Mouse (Mus musculus): ENCODE measurements around the gene Lrpprc. TPM values are rescaled to one million over a fixed set of nuclear protein-coding genes. Genes with fewer than 3 reads are reported as not detected.
"Not testable (repeated sequence)": the region's sequence is repeated elsewhere in the genome, so short reads cannot be mapped to it uniquely, and the experiment has no call there.

The Lrpprc gene
- 42.1 and 52.3 TPM in 2 replicates for polyA plus RNA-seq (2015; fragmentation: Nextera tagmentation; extraction: Ambion mirVana)

DNA sequence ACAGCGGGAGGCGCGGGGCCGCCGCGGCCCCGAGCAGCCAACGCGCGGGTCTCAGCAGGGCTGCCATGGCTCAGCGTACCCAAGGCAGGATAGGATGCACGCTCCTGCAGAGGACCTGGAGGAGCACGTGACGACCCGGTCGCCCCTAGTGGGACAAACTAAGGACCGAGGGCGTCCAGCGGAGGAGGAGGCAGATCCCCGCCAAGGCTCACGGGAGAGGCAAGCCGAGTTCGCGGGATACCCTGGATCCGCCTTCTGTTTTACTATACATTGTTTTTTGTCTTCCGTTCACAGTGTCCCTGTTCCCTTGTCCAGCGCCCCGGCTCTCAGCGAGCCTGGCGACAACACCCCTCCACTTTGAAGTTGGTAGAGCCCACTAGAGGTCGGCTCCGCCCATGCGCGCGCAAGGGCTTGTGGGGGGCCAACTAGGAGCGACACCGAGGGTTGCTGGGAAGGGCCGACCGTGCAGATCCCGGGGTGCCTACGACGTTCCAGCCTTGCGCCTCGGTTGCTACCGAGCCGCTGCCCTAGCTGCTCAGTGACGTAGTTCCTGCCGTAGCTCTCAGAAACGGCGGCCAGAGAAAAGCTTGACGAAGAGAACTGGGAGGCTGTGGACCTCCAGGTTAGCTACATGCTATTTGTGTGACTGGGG, at the start of gene Lrpprc:
TSS of gene Lrpprc (minus strand) at position 343 of the 652 bp plus-strand sequence.
- under 1% methylated on average over 51 of the region's 51 CpGs for WGBS (ENCODE audit: insufficient replicate concordance)
- Histone ChIP-seq H3K4me1 (replicated peaks) (peaks cover 59% of the 10 kb centered on the region), H3K4me3 (replicated peaks) (peak within 1 kb of the TSS; percentile 96), H3K36me3 (peaks cover 23% of the 10 kb centered on the region), H3K4me2 (peak within 1 kb of the TSS; percentile 89), H3K27ac (peak within 1 kb of the TSS; percentile 89), H3K27me3 (no peaks in the 10 kb centered on the region), H3K9ac (peak within 1 kb of the TSS; percentile 91), H3K9me3 (replicated peaks) (no peaks in the 10 kb centered on the region)
- peak; percentile 95 for ATAC-seq (ENCODE audit: low read depth)
- peak; percentile 91 for DNase-seq

DNA sequence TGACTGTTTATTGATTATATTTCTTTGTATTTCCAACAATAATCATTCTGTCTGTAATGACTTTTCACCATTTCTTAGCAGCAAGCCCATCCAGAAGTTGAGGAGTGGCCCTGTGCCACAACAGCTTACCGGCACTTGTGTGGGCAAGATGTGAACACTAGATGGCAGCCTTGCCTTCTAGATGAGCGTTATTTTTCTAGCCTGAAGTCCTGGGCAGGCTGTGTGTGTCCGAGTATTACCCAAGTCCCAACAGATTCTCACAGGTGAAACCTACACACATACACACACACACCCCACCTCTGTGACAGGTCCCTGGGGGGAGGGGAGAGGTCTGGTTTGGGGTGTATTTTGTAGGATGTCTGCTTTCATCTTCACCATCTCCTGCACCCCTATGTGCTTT, 47.2 kb upstream of the Lrpprc start:
- no peaks in the 10 kb centered on the region for H3K4me1 ChIP-seq (replicated peaks)
- no peak overlapping the region for H3K4me2 ChIP-seq
- H3K4me3 ChIP-seq (replicated peaks), result no peak overlapping the region
- H3K9me3 ChIP-seq (replicated peaks), result no peaks in the 10 kb centered on the region
- no peaks in the 10 kb centered on the region for H3K36me3 ChIP-seq
- H3K27me3 ChIP-seq, result no peaks in the 10 kb centered on the region
- H3K9ac ChIP-seq, result no peak overlapping the region
- 3% methylated on average over 3 of the region's 3 CpGs for WGBS (ENCODE audit: insufficient replicate concordance)
- DNase-seq, result peak; percentile 26
- H3K27ac ChIP-seq, result no peak overlapping the region
- ATAC-seq (ENCODE audit: low read depth), result no peak

DNA sequence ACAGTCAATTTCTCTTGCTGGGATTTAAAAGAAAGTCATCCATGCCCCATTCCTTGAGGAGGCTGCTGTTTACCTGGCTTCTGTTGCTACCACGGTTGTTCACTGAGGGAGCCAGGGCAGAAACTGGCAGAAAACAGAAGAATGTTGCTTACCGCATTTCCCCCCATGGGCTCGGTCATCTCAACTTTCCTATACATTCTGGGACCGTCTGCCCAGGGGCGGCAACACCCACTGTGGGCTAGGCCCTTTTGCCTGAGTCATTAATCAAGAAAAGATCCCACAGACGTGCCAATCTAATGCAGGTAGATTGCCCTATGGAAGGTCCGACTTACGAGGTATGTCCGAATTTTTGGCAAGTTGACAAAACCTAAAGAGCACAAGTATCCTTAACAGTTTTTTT, 44.7 kb upstream of the Lrpprc start:
- 70% methylated on average over 9 of the region's 9 CpGs for WGBS (ENCODE audit: insufficient replicate concordance)

DNA sequence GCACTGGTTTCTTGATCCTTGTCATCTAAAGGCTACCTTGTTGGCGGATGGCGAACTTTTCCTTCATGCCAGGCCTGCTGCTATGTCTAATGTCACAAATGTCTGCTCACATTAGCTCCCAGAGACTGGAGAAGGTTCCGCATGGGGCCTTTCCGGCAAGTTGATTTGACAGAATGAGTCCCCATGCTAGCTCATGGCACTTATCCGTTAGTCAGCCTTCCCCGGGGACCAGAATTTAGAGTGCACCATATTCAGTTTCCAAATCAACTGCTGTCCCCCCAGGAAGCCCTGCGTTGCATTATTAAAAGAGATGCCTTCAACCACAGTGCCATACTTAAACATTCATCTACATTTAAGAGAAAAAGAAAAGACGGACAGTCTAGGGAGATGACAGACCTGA, 41.8 kb upstream of the Lrpprc start:
- DNase-seq (no peak), ATAC-seq (ENCODE audit: low read depth) (no peak)
- WGBS (ENCODE audit: insufficient replicate concordance), result 69% methylated on average over 8 of the region's 8 CpGs

More for the DNA sequence above, 44.7 kb upstream of the Lrpprc start:
- Histone ChIP-seq H3K4me3 (replicated peaks) (no peak overlapping the region), H3K9ac (no peak overlapping the region), H3K27ac (no peak overlapping the region), H3K36me3 (no peaks in the 10 kb centered on the region), H3K4me1 (replicated peaks) (no peaks in the 10 kb centered on the region), H3K4me2 (no peak overlapping the region), H3K27me3 (0 out of 2 replicates have a peak, but pooled peaks cover 3% of the 10 kb centered on the region), H3K9me3 (replicated peaks) (no peaks in the 10 kb centered on the region)
- ATAC-seq (ENCODE audit: low read depth) (no peak), DNase-seq (no peak)

DNA sequence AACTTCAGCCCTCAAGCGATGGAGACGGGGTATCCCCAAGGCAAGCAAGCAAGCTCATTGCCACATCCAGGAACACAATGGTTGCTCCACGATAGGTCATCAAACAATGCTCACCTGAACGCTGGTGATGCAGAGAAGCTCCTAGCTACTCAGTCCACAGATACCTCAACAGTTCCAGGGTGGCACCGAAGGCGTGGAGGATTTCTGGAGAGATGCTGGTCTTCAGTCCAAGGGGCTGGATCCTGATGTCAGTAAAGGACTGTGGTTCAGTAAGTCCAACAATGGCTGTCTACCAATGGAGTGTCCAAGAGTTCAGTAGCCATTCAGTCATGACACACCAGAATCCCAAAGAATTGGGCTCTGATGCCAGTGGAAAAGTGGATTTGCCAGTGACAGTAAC, 37.7 kb upstream of the Lrpprc start:
- DNase-seq (no peak), ATAC-seq (ENCODE audit: low read depth) (no peak)
- H3K4me3 ChIP-seq (replicated peaks), result no peak overlapping the region
- no peak overlapping the region for H3K27ac ChIP-seq
- H3K4me2 ChIP-seq, result no peak overlapping the region
- 72% methylated on average over 6 of the region's 6 CpGs for WGBS (ENCODE audit: insufficient replicate concordance)
- H3K4me1 ChIP-seq (replicated peaks), result no peaks in the 10 kb centered on the region
- H3K36me3 ChIP-seq, result no peaks in the 10 kb centered on the region
- H3K9me3 ChIP-seq (replicated peaks), result no peaks in the 10 kb centered on the region
- H3K9ac ChIP-seq, result no peak overlapping the region
- 0 out of 2 replicates have a peak, but pooled peaks cover 3% of the 10 kb centered on the region for H3K27me3 ChIP-seq

More for the DNA sequence above, 41.8 kb upstream of the Lrpprc start:
- H3K4me2 ChIP-seq, result no peak overlapping the region
- H3K4me3 ChIP-seq (replicated peaks), result no peak overlapping the region
- H3K9me3 ChIP-seq (replicated peaks), result no peaks in the 10 kb centered on the region
- H3K36me3 ChIP-seq, result no peaks in the 10 kb centered on the region
- no peak overlapping the region for H3K9ac ChIP-seq
- no peaks in the 10 kb centered on the region for H3K4me1 ChIP-seq (replicated peaks)
- 0 out of 2 replicates have a peak, but pooled peaks cover 3% of the 10 kb centered on the region for H3K27me3 ChIP-seq
- H3K27ac ChIP-seq, result no peak overlapping the region

DNA sequence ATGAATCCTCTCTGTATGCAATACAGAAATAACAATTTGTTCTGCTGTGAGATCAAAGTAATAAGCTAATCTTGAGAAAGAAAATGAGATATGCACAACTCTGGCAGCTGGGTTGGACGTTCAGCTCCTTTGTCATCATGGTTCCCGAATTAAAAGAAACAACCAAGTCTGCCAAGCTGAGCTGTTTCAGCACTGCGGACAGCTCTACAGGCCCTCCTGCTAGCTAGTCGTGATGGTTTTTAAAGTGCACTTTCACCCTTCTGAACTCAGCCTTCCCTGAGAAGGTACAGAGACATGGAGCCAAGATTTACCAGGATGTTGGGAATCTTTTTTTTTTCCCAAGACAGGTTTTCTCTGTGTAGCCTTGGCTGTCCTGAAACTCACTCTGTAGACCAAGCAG, 30.0 kb upstream of the Lrpprc start:
- WGBS (ENCODE audit: insufficient replicate concordance), result 12% methylated on average over 4 of the region's 4 CpGs
- Histone ChIP-seq H3K4me2 (no peak overlapping the region), H3K9ac (no peak overlapping the region), H3K27ac (no peak overlapping the region), H3K9me3 (replicated peaks) (no peaks in the 10 kb centered on the region), H3K36me3 (no peaks in the 10 kb centered on the region), H3K4me1 (replicated peaks) (no peaks in the 10 kb centered on the region), H3K27me3 (no peaks in the 10 kb centered on the region), H3K4me3 (replicated peaks) (no peak overlapping the region)
- DNase-seq, result no peak
- no peak for ATAC-seq (ENCODE audit: low read depth)

DNA sequence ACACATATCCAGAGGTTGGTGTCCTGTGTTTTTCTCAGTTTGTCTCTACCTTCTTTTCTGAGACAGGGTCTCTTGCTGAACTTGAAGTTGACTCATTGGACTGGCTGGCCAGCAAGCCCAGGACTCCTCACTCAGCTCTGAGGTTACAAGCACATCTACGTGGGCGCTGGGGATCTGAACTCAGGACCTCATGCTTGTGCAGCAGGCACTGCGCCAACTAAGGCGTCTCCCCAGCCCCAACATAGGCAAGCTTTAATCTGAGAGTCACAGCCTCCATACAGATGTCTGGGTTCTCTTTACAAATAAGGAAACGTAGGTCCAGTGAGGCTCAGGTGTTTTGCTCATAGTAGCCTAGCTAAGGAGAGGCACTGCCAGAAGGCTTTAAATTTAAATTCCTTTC, 27.8 kb upstream of the Lrpprc start:
- Histone ChIP-seq H3K36me3 (no peaks in the 10 kb centered on the region), H3K4me3 (replicated peaks) (no peak overlapping the region), H3K27ac (no peak overlapping the region), H3K9me3 (replicated peaks) (no peaks in the 10 kb centered on the region), H3K9ac (no peak overlapping the region), H3K4me1 (replicated peaks) (no peaks in the 10 kb centered on the region), H3K27me3 (no peaks in the 10 kb centered on the region), H3K4me2 (no peak overlapping the region)
- DNase-seq, result no peak
- ATAC-seq (ENCODE audit: low read depth), result no peak
- 70% methylated on average over 5 of the region's 5 CpGs for WGBS (ENCODE audit: insufficient replicate concordance)

DNA sequence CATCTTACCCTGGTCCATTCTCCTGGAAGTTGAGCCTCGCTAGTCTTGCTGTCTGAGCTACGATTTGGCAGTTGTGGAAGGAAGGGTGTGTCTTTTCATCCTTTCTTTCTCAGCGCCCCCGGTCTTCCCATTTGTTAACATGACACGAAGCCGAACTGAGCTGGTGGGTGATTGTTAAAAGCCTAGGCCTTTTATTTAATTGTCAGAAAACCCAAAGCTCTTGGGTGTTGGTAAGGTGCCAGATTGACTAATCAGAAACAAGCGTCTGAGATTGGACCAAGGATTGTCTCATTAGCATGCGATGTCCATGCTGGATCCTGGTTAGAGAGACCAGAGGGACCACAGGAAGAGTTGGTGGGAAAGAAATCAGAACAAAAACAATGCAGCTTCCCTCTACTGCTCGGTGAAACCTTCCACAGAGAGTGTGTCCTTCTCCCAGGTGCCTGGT, 25.4 kb upstream of the Lrpprc start:
- Histone ChIP-seq H3K36me3 (no peaks in the 10 kb centered on the region), H3K4me1 (replicated peaks) (no peaks in the 10 kb centered on the region), H3K4me3 (replicated peaks) (no peak overlapping the region), H3K27me3 (0 out of 2 replicates have a peak, but pooled peaks cover 4% of the 10 kb centered on the region), H3K9ac (no peak overlapping the region), H3K4me2 (no peak overlapping the region), H3K27ac (no peak overlapping the region), H3K9me3 (replicated peaks) (no peaks in the 10 kb centered on the region)
- WGBS (ENCODE audit: insufficient replicate concordance), result 66% methylated on average over 9 of the region's 9 CpGs
- DNase-seq (no peak), ATAC-seq (ENCODE audit: low read depth) (no peak)

DNA sequence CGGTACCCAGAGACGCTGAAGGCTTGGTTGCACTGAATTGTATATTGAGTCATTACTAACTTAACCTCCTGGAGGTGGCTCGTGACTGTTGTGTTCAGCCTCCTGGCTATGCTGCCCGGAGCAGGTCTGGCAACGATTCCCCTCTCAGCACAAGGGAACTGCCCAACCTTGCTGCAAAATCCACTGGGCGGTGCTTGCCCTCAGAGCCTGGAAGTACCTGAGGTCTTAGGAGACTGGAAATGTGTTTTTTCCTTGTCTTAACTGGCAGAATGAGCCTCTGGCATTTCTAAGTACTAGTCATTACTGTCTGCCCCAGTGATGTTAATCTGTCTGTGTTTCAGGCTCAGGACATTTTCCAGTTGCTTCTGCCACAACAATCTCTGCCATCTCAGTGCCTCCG, 24.3 kb upstream of the Lrpprc start:
- Histone ChIP-seq H3K9me3 (replicated peaks) (no peaks in the 10 kb centered on the region), H3K27ac (no peak overlapping the region), H3K36me3 (no peaks in the 10 kb centered on the region), H3K4me1 (replicated peaks) (no peaks in the 10 kb centered on the region), H3K4me2 (no peak overlapping the region), H3K27me3 (0 out of 2 replicates have a peak, but pooled peaks cover 4% of the 10 kb centered on the region), H3K9ac (no peak overlapping the region), H3K4me3 (replicated peaks) (no peak overlapping the region)
- ATAC-seq (ENCODE audit: low read depth) (no peak), DNase-seq (no peak)
- 67% methylated on average over 7 of the region's 7 CpGs for WGBS (ENCODE audit: insufficient replicate concordance)

DNA sequence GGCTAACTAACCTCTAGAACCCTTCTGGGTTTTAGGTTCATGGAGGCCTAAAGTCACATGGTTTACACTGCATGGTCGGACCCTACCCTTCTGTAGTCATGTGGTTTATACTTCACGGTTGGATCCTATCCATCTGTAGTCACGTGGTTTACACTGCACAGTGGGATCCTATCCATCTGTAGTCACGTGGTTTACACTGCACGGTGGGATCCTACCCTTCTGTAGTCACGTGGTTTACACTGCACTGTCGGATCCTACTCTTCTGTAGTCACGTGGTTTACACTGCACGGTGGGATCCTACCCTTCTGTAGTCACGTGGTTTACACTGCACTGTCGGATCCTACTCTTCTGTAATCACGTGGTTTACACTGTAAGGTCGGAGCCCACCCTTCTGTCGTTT, 23.6 kb upstream of the Lrpprc start:
- not testable (repeated sequence) for H3K9me3 ChIP-seq (replicated peaks); H3K4me1 ChIP-seq (replicated peaks); ATAC-seq (ENCODE audit: low read depth); H3K4me2 ChIP-seq; H3K9ac ChIP-seq; H3K4me3 ChIP-seq (replicated peaks); H3K36me3 ChIP-seq; DNase-seq; H3K27me3 ChIP-seq; H3K27ac ChIP-seq
- WGBS (ENCODE audit: insufficient replicate concordance), result 59% methylated on average over 14 of the region's 14 CpGs

DNA sequence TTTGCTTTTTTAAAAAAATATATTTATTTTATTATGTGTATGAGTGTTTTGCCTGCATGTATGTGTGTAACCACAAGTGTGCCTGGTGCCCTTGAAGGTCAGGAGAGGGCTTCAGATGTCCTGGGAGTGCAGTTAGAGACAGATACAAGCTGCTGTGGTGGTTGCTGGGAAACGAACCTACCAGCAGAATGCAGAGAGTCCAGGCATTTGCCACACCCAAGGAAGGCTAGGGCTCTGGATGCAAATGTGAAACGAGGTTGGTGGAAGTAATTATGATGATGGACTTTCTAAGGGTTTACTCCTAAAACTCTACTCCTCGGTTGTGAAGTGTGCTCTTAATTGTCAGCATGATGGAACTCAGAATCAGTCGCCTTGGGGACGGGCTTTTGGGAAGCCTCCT, 1.4 kb upstream of the Lrpprc start:
- 65% methylated on average over 5 of the region's 5 CpGs for WGBS (ENCODE audit: insufficient replicate concordance)
- no peaks in the 10 kb centered on the region for H3K9me3 ChIP-seq (replicated peaks)
- peak overlapping the region; percentile 89; the same call in 1 of the 2 replicates for H3K27ac ChIP-seq
- DNase-seq (no peak), ATAC-seq (ENCODE audit: low read depth) (no peak)
- H3K4me1 ChIP-seq (replicated peaks), result peaks cover 52% of the 10 kb centered on the region
- peak overlapping the region; percentile 96 for H3K4me3 ChIP-seq (replicated peaks)
- H3K36me3 ChIP-seq, result peaks cover 9% of the 10 kb centered on the region
- no peaks in the 10 kb centered on the region for H3K27me3 ChIP-seq
- H3K4me2 ChIP-seq, result peak overlapping the region; percentile 89
- peak overlapping the region; percentile 91 for H3K9ac ChIP-seq

DNA sequence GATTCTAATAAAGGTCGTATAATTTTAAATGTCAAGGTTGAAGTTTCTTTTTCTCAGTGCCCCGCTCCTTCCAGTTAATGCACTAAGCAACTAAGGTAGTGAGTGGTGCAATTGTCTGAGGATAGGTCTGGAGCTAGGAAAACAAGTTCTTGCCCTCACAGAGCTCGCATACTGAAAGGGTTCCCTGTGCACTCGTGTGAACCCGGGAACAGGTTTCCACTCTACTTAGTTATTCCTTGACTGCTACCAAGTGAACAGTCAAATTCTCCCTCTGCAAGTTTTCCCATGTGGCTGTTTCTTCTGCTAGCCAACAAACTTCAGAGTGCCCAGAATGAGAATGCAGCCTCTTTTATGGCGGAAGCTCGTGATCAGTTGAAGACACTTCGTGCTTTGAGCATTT, 567 bp upstream of the Lrpprc start:
- Histone ChIP-seq H3K27me3 (no peaks in the 10 kb centered on the region), H3K4me1 (replicated peaks) (peaks cover 55% of the 10 kb centered on the region), H3K4me3 (replicated peaks) (peak overlapping the region; percentile 96), H3K9me3 (replicated peaks) (no peaks in the 10 kb centered on the region), H3K27ac (peak overlapping the region; percentile 89), H3K36me3 (peaks cover 18% of the 10 kb centered on the region), H3K9ac (peak overlapping the region; percentile 91), H3K4me2 (peak overlapping the region; percentile 89)
- ATAC-seq (ENCODE audit: low read depth), result peak; percentile 27
- no peak for DNase-seq
- 4% methylated on average over 8 of the region's 8 CpGs for WGBS (ENCODE audit: insufficient replicate concordance)
